Mouse (Mus musculus): ENCODE measurements at regions not wholly inside any gene's neighbourhood (a gene's known extent, or its start where the extent isn't known, plus 50 kb on each side); places are given as distances from the start of the nearest gene placed in this dataset.

- in situ Hi-C loops (cut with MboI; ENCODE audit: low pct_unique_long_range_greater_than_20kb in 1 of 2, low sequenced_read_pairs in 2 of 2, unreplicated experiment in 1 of 2): loop anchor here in 1 of 2 experiments (5.0 kb wide), 1 partner anchor 92 kb away; the partner anchor contains the start of gene Tbx3
Observed at GRCm38 (mm10) chr5:119580798-119581197, 89.7 kb upstream of the Tbx3 start.

GRCm38 (mm10) chr5:119584389-119584788 lies 86.1 kb upstream of the Tbx3 start:
- in situ Hi-C loops (cut with MboI; ENCODE audit: low pct_unique_long_range_greater_than_20kb in 1 of 2, low sequenced_read_pairs in 2 of 2, unreplicated experiment in 1 of 2): loop anchor here in 1 of 2 experiments (5.0 kb wide), 1 partner anchor 88 kb away; the partner anchor contains the start of gene Tbx3

GRCm38 (mm10) chr5:119584914-119585313 lies 85.6 kb upstream of the Tbx3 start:
- in situ Hi-C loops (cut with MboI; ENCODE audit: low pct_unique_long_range_greater_than_20kb in 1 of 2, low sequenced_read_pairs in 2 of 2, unreplicated experiment in 1 of 2): loop anchor here (5.0 kb wide), 2 partner anchors 87 to 102 kb away; partner anchors contain the start of gene Tbx3 (in 1 of the 2)

GRCm38 (mm10) chr5:119586391-119587058 lies 83.9 kb upstream of the Tbx3 start:
- in situ Hi-C loops (cut with MboI; ENCODE audit: low pct_unique_long_range_greater_than_20kb in 1 of 2, low sequenced_read_pairs in 2 of 2, unreplicated experiment in 1 of 2): loop anchor here in 1 of 2 experiments (5.0 kb wide), 1 partner anchor 101 kb away; no protein-coding TSS in a partner anchor

DNA sequence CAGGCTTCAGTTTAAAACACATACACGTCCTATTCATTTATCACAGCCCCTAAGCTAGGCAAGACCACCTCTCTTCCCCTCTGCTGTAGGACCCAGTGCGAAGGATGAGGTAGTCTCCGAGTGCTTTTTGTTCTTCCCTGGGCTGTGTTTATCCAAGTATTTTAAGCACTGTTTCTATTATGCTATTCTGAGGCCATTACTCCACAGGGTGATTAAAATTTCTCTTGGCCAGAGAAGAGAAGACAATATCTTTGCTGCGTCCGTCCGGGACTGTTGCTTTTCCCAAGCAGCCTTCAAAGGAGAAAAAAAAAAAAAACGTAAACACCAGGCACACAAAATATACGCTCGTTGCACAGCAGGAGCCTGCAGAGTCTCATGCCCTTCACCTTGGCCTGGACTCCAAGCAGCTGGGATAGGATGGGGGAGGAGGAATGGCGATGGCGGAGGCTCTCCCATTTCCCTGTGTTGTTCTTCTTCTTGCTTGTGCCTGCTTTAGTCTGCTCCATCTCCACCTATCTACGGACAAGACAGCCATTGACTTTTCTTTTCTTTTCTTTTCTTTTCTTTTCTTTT lies 83.1 kb upstream of the Tbx3 start:
- in situ Hi-C loops (cut with MboI; ENCODE audit: low pct_unique_long_range_greater_than_20kb in 1 of 2, low sequenced_read_pairs in 2 of 2, unreplicated experiment in 1 of 2): loop anchor here in 1 of 2 experiments (5.0 kb wide), 1 partner anchor 100 kb away; no protein-coding TSS in a partner anchor

DNA sequence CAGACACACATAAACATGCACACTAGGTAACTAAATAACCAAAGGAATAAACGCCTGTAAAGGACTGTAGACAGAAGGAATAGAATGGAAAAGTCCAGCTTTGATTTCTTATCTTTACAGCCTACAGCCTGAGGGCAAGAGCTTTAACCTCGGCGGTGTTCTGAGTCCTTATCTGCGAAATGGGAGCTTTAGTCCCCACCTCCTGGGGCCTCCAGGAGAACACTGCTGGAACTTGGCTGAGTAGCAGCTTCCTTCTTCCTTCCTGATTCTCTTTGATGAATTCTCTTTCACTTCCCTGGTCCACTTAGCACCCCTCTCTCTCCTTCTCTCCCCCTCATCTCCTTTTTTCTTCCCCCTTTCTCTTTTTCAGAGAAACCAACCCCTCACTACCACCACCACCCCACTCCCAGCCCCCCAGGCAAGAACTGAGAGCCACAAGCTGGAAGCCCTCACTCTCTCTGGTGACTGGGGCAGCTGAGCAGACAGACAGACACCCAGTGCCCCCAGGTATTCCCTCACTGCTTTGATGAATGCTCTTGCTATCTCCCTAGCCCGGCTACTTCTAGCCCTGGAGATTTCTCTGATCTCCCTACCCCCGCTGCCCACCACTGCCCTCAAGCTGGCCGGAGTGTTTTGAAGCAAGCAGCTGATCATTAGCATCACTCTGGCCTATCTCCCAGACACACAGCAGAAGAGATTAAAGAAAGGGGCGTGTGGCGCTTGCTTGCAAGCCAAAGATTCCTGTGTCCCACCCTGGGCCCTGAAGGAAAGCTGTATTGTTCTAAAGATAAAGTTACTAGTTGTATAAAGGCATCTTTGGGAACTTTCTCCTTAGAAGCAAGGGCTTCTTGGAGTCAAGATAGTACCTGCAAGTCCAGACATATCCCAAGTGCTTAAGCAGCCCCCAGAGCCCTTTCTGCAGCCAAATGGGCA lies 81.9 kb upstream of the Tbx3 start:
- in situ Hi-C loops (cut with MboI; ENCODE audit: low pct_unique_long_range_greater_than_20kb in 1 of 2, low sequenced_read_pairs in 2 of 2, unreplicated experiment in 1 of 2): loop anchor here in 1 of 2 experiments (5.0 kb wide), 1 partner anchor 99 kb away; no protein-coding TSS in a partner anchor

DNA sequence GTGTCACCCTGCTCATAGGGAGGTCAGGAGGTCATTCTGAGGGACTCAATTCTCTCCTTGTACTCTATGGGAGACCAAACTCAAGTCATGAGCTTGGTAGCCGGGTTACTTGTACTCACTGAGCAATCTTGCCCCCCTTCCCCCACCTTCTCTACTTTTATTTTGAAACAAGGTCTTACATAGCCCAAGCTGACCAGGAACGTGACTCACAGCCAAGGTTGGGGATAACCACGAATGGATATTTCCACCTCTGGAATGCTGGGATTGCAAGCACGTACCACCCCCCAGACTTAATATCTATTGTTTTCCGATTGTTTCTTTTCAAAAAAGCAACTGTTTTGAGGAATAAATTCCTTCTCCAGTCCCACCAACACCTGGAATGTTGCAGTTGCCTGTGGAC lies 79.2 kb upstream of the Tbx3 start:
- in situ Hi-C loops (cut with MboI; ENCODE audit: low pct_unique_long_range_greater_than_20kb in 1 of 2, low sequenced_read_pairs in 2 of 2, unreplicated experiment in 1 of 2): no loop called here

DNA sequence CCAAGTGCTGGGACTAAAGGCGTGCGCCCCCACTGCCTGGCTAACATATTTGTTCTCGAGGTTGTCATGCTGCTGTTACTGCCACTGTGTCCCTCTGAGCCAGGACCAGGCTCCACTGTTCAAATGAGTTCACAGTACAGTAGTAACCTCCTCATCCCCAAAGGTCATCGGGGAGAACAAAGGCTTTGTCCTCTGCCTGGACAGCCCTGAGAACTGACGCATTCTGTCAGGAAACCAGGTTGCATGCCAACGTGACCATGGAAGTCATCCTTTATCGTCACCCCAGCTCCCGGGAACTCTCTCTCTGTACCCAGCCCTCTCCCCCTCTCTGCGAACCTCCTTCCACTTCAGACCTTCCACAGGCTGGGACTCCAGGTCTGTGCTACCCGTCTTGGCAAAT lies 77.6 kb upstream of the Tbx3 start:
- in situ Hi-C loops (cut with MboI; ENCODE audit: low pct_unique_long_range_greater_than_20kb in 1 of 2, low sequenced_read_pairs in 2 of 2, unreplicated experiment in 1 of 2): no loop called here

- in situ Hi-C loops (cut with MboI; ENCODE audit: low pct_unique_long_range_greater_than_20kb in 1 of 2, low sequenced_read_pairs in 2 of 2, unreplicated experiment in 1 of 2): no loop called here
Observed at GRCm38 (mm10) chr5:119594541-119594940, 75.9 kb upstream of the Tbx3 start.

GRCm38 (mm10) chr5:119596295-119596993 lies 74.0 kb upstream of the Tbx3 start:
- in situ Hi-C loops (cut with MboI; ENCODE audit: low pct_unique_long_range_greater_than_20kb in 1 of 2, low sequenced_read_pairs in 2 of 2, unreplicated experiment in 1 of 2): no loop called here

- in situ Hi-C loops (cut with MboI; ENCODE audit: low pct_unique_long_range_greater_than_20kb in 1 of 2, low sequenced_read_pairs in 2 of 2, unreplicated experiment in 1 of 2): no loop called here
Observed at GRCm38 (mm10) chr5:119596994-119597391, 73.5 kb upstream of the Tbx3 start.

DNA sequence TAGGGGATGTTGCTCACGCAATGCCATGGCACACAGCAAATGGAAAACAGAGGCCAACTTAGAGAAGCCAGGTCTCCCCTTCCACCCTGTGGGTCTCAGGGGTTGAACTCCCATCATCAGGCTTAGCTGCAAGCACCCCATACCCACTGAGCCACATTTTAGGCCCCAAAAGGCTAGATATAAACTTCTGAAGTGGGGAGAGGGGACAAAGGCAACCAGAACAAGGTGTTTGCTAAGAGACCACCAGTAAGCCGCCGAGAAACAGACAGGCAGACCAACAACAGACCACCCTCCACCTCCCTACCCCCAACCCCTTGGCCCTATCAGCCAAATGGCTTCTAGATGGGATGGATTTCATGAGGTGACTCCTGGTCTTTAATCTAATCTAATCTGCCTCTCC lies 72.9 kb upstream of the Tbx3 start:
- in situ Hi-C loops (cut with MboI; ENCODE audit: low pct_unique_long_range_greater_than_20kb in 1 of 2, low sequenced_read_pairs in 2 of 2, unreplicated experiment in 1 of 2): no loop called here

GRCm38 (mm10) chr5:119598166-119598565 lies 72.3 kb upstream of the Tbx3 start:
- in situ Hi-C loops (cut with MboI; ENCODE audit: low pct_unique_long_range_greater_than_20kb in 1 of 2, low sequenced_read_pairs in 2 of 2, unreplicated experiment in 1 of 2): no loop called here

DNA sequence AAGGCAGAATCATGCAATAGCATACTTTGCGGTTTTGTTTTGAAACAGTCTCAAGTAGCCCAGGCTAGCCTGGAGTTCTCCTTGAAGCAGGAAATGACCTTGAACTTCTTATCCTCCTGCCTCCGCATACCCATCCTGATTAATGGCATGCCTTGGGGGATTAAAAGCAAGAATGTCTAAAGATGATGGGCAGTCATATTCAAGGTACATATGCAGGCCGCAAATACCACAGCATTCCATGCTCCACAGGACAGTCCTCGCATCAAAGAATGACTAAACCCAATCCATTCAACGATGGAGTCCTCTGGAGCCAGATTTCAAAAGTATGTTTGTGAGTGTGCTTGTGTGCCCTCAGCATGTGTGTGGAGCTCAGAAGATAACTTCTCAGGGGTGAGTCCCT lies 69.1 kb upstream of the Tbx3 start:
- in situ Hi-C loops (cut with MboI; ENCODE audit: low pct_unique_long_range_greater_than_20kb in 1 of 2, low sequenced_read_pairs in 2 of 2, unreplicated experiment in 1 of 2): no loop called here

DNA sequence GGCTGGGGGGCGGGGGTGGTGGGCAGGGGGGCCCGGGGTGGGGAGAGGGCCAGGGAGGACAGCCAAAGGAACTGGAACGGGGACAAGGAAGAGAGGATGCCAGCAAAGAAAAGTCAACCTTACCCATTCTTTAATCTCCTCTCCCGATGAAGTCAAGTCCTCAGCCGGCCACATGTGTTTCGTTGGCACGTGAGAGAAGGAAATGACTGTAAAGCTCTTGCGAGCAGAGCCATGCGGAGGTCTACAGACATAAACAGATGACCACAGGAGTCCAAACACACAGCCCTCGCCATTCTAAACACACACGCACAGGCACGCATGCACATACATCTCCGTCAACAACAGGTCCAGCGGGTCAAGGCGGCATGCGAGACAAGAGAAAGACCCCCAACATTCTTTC lies 68.5 kb upstream of the Tbx3 start:
- in situ Hi-C loops (cut with MboI; ENCODE audit: low pct_unique_long_range_greater_than_20kb in 1 of 2, low sequenced_read_pairs in 2 of 2, unreplicated experiment in 1 of 2): no loop called here

GRCm38 (mm10) chr5:119605444-119605843 lies 65.0 kb upstream of the Tbx3 start:
- in situ Hi-C loops (cut with MboI; ENCODE audit: low pct_unique_long_range_greater_than_20kb in 1 of 2, low sequenced_read_pairs in 2 of 2, unreplicated experiment in 1 of 2): no loop called here

DNA sequence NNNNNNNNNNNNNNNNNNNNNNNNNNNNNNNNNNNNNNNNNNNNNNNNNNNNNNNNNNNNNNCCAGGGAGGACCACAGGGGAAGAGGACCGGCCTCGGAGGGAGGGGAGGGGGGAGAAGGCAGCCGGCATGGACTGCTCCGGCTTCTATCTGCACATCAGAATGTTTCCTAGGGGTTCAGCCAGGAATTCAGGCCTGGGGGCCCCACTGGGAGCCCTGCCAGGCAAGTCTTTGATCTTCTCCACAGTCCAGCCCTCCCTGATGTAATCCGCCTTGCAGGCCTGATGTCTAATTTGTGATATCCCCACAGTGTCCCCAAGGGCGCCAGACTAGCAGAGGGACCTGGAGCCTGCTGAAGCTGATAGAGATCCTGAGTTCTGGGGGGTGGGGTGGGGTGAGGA lies 57.1 kb upstream of the Tbx3 start:
- in situ Hi-C loops (cut with MboI; ENCODE audit: low pct_unique_long_range_greater_than_20kb in 1 of 2, low sequenced_read_pairs in 2 of 2, unreplicated experiment in 1 of 2): no loop called here

DNA sequence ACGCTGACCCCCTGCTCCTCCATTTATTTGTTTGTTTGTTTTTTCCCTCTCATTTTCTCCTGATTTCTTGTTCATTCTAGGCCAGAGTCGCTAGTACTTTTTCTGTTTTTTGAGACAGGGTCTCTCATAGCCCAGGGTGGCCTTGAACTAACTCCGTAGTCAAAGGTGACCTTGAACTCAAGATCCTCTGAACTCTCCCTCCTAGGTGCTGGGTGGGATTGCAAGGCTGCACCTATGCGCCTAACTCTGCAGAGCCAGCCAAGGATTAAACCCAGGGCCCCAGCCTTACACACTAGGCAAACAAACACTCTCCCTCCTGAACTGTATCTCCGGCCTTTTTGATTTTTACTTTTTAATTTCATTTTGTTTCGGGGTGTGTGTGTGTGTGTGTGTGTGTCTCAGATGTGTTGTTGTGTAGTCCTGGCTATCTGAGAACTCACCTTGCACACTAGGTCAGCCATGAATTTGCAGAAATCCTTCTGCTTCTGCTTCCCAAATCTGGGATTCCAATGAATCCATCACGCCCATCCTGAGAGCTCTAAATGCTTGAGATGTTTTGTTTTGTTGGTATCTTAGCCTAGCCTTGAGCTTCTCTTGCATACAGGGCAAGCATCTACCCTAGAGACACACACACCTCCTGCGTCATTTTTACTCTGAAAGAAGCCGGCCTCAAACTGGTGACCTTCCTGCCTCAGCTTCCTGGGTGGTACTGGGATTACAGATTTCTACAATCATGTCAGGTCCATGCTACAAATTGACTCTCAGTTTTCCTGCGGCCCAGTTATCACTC lies 56.3 kb upstream of the Tbx3 start:
- in situ Hi-C loops (cut with MboI; ENCODE audit: low pct_unique_long_range_greater_than_20kb in 1 of 2, low sequenced_read_pairs in 2 of 2, unreplicated experiment in 1 of 2): no loop called here
